Mouse (Mus musculus) liver, adult 10 weeks (tissue): ENCODE measurements around the gene Olfr1176. TPM values are rescaled to one million over a fixed set of nuclear protein-coding genes. Genes with fewer than 3 reads are reported as not detected.

Experiments used
- polyA plus RNA-seq: library from polyadenylated mRNA; stranded (reverse); fragments of 350-450 nt; fragmentation: Illumina TruSeq; extraction: RNeasy Lipid Tissue Mini Kit (QIAGEN cat#74804); gene quantifications from one replicate; pipeline ENCODE4 v1.2.3, GENCODE M21; 2014; ENCODE audit warnings: low read depth, low replicate concordance

Olfr1176 gene
- polyA plus RNA-seq: not detected

DNA sequence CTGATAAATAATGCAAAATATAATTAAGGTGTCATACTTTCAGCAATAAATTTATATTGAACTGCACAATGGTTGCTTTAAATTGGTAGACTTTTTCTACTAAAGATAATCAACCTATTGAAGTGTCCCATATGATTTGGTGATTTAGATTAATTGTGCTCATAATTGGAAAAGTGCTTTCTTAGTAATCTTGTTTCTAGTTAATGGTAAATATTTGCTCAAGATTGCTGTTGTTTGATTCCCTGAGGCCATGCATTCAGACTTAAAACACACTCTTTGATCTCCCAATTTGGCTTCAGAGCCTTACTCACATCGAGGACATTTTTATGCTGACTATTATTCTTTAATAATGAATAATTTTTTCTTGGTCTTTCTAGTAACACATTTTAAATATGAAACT, at the start of gene Olfr1176:
Gene Olfr1176, plus strand, starts transcription at position 301 of the 400 bp plus-strand sequence.

GRCm38 (mm10) chr2:88315035-88315434, 21.5 kb upstream of the Olfr1176 start, which contains the start of gene Olfr1174-ps:
Gene Olfr1174-ps, minus strand, starts transcription at chr2:88315135.

DNA sequence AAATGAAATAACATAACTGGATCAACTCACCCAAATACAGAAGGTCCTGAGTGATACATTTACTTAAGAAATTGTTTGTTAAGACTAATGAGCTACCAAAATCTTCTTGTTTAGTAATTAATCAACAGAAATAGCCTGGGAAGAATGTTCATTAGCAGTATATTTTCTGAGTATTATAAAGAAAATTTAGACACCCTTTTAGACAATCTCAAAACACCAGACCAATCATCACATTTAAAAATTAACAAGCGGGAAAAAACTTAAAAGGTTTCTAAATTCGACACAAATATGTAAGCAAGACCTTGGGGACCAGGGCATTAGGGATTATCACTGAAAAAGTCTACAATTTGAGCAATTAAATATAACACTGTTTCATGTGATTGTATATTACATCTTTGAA, 9.4 kb upstream of the Olfr1176 start, which contains the start of gene Olfr1175-ps:
Gene Olfr1175-ps, minus strand, starts transcription at position 101 of the 400 bp plus-strand sequence.

DNA sequence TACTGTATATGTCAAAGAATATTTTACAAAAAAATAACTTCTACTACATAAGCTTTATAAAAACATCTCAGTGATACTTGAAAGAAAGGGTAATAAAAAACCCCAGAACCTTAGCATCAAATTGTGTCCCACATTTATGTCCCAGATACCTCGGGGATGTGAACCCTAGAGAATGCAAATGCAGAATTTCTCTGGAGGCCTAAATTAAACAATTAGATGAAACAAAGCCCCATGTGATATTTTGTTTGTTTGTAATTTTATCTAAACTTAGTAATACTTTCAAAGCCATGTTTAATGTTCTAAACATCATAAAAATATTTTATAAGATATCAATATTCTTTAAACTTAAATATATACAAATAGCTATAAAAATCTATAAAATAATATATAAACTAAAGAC, 9.9 kb downstream of the Olfr1176 start, which contains the start of gene Olfr1177-ps:
Gene Olfr1177-ps, minus strand, starts transcription at position 101 of the 400 bp plus-strand sequence.

DNA sequence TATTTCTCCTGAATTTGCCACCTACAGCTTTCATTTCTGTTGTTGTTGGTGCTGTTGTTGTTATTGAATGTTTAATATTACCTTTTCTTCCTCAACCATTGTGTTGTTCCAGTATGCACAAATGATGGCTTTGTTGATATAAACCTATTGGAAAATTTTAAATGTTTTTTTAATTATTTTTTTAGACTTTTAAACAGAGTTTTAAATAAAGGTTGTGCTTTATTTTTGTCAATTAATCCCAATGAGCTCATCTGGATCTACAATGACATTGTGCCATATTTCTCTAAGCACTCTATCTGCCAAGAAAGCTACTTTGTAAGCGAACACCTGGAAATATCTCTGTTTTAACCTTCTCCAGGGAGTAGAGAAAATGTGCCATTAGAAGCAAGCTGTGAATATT, 50.2 kb downstream of the Olfr1176 start, which contains the start of gene Olfr1178:
Gene Olfr1178, plus strand, starts transcription at position 301 of the 400 bp plus-strand sequence.

Other genes starting within 250 kb of the Olfr1176 start
- not detected for gene Olfr1164, start 242.8 kb upstream of the Olfr1176 start, polyA plus RNA-seq
- not detected for gene Olfr1166, start 208.4 kb upstream of the Olfr1176 start, polyA plus RNA-seq
- gene Olfr1167, start 181.5 kb upstream of the Olfr1176 start, polyA plus RNA-seq: not detected
- gene Olfr1168, start 154.8 kb upstream of the Olfr1176 start, polyA plus RNA-seq: not detected
- gene Olfr1170, start 108.4 kb upstream of the Olfr1176 start, polyA plus RNA-seq: not detected
- gene Olfr1173, start 56.8 kb upstream of the Olfr1176 start, polyA plus RNA-seq: not detected
- gene Olfr1174-ps, start 21.6 kb upstream of the Olfr1176 start, polyA plus RNA-seq: not detected
- gene Olfr1175-ps, start 9.5 kb upstream of the Olfr1176 start, polyA plus RNA-seq: not detected
- gene Olfr1177-ps, start 9.8 kb downstream of the Olfr1176 start, polyA plus RNA-seq: not detected
- not detected for gene Olfr1178, start 50.3 kb downstream of the Olfr1176 start, polyA plus RNA-seq
- gene Olfr1179, start 69.7 kb downstream of the Olfr1176 start, polyA plus RNA-seq: not detected
- not detected for gene Olfr1180, start 82.4 kb downstream of the Olfr1176 start, polyA plus RNA-seq
- gene Olfr1181, start 89.5 kb downstream of the Olfr1176 start, polyA plus RNA-seq: not detected
- gene Gm13757, start 112.4 kb downstream of the Olfr1176 start, polyA plus RNA-seq: not detected
- gene Olfr1183, start 118.1 kb downstream of the Olfr1176 start, polyA plus RNA-seq: not detected
- gene Olfr1184, start 146.9 kb downstream of the Olfr1176 start, polyA plus RNA-seq: not detected
- not detected for gene Olfr1185-ps1, start 156.6 kb downstream of the Olfr1176 start, polyA plus RNA-seq
- gene Olfr1186, start 181.8 kb downstream of the Olfr1176 start, polyA plus RNA-seq: not detected
- gene Olfr1188, start 220.2 kb downstream of the Olfr1176 start, polyA plus RNA-seq: not detected
- gene Olfr1189, start 249.7 kb downstream of the Olfr1176 start, polyA plus RNA-seq: not detected